Mouse (Mus musculus) hindbrain, embryonic 16.5 days (tissue): ENCODE results near the gene Rgs6. TPM values are rescaled to one million over a fixed set of nuclear protein-coding genes. Genes with fewer than 3 reads are reported as not detected.
A peak's percentile ranks its signal among the peaks of the same experiment; 100 is the strongest.

Source experiments
- ATAC-seq: fragments of 200-750 bp; cut with Nextera tagmentation; 2 replicates; pipeline ENCODE4 v1.8.0; 2017; ENCODE audit warnings: moderate TSS enrichment, moderate library complexity
- H3K27ac ChIP-seq: fragments of 300-500 bp; sonication (generic); 2 replicates; pipeline ENCODE4 v1.5.1; 2014; ENCODE audit warnings: low read depth, mild to moderate bottlenecking, control low read depth, low read length, moderate library complexity
- H3K27me3 ChIP-seq: fragments of 300-500 bp; sonication (generic); replicated peaks from 2 replicates; pipeline ENCODE4 v1.6.1; 2014; ENCODE audit warnings: low read length; ENCODE audit not compliant: control insufficient read depth, insufficient read depth
- H3K36me3 ChIP-seq: fragments of 300-500 bp; sonication (generic); 2 replicates; pipeline ENCODE4 v1.6.1; 2014; ENCODE audit warnings: mild to moderate bottlenecking, low read length, moderate library complexity, mixed read lengths; ENCODE audit not compliant: control insufficient read depth, insufficient read depth
- H3K4me1 ChIP-seq: fragments of 300-500 bp; sonication (generic); 2 replicates; pipeline ENCODE4 v1.6.1; 2014; ENCODE audit warnings: low read depth, low read length; ENCODE audit not compliant: control insufficient read depth, insufficient read depth
- H3K4me2 ChIP-seq: fragments of 300-500 bp; sonication (generic); 2 replicates; pipeline ENCODE4 v1.6.1; 2014; ENCODE audit warnings: mild to moderate bottlenecking, low read length, control low read depth, moderate library complexity
- H3K4me3 ChIP-seq: fragments of 300-500 bp; sonication (generic); 2 replicates; pipeline ENCODE4 v1.5.1; 2014; ENCODE audit warnings: mild to moderate bottlenecking, low read length, control low read depth, moderate library complexity
- H3K9ac ChIP-seq: fragments of 300-500 bp; sonication (generic); 2 replicates; pipeline ENCODE4 v1.6.1; 2014; ENCODE audit warnings: low read depth, mild to moderate bottlenecking, control low read depth, low read length, moderate library complexity
- H3K9me3 ChIP-seq: fragments of 300-500 bp; sonication (generic); 2 replicates; pipeline ENCODE4 v1.6.1; 2014; ENCODE audit warnings: mild to moderate bottlenecking, low read length, moderate library complexity; ENCODE audit not compliant: control insufficient read depth
- WGBS: fragments of 180-500 bp; shearing (Covaris S2); extraction: QIAGEN DNeasy Blood & Tissue Kit; methylation state at CpG from one replicate; pipeline ENCODE4 v1.1.7; 2014; 5-methylcytosine and 5-hydroxymethylcytosine counted together
- polyA plus RNA-seq: library from polyadenylated mRNA; unstranded; fragments of >200 nt; fragmentation: Nextera tagmentation; extraction: Ambion mirVana; gene quantifications from 2 replicates; pipeline ENCODE4 v1.2.1, GENCODE M21; 2015

Rgs6 gene
- polyA plus RNA-seq, 1 experiment from 2014 or later = 10.1 TPM

- H3K4me1 ChIP-seq = no peaks in the 10 kb centered on the region
- H3K9ac ChIP-seq = no peak overlapping the region
- no peak overlapping the region for H3K4me3 ChIP-seq
- H3K36me3 ChIP-seq = no peaks in the 10 kb centered on the region
- ATAC-seq = no peak
- WGBS = 87% methylated on average over 5 of the region's 5 CpGs
- no peaks in the 10 kb centered on the region for H3K27me3 ChIP-seq
- no peak overlapping the region for H3K27ac ChIP-seq
- no peak overlapping the region for H3K4me2 ChIP-seq
- no peaks in the 10 kb centered on the region for H3K9me3 ChIP-seq
Observed at GRCm38 (mm10) chr12:83136031-83136430, 547.9 kb downstream of the Rgs6 start.

GRCm38 (mm10) chr12:83136460-83136859 is 548.4 kb downstream of the Rgs6 start:
- Histone ChIP-seq H3K4me1 (no peaks in the 10 kb centered on the region), H3K4me3 (no peak overlapping the region), H3K9me3 (no peaks in the 10 kb centered on the region), H3K36me3 (no peaks in the 10 kb centered on the region), H3K9ac (no peak overlapping the region), H3K4me2 (no peak overlapping the region), H3K27me3 (no peaks in the 10 kb centered on the region), H3K27ac (no peak overlapping the region)
- 89% methylated on average over 2 of the region's 2 CpGs for WGBS
- ATAC-seq = no peak

GRCm38 (mm10) chr12:83137001-83137400 is 548.9 kb downstream of the Rgs6 start:
- ATAC-seq = no peak
- H3K4me3 ChIP-seq = no peak overlapping the region
- no peak overlapping the region for H3K4me2 ChIP-seq
- no peaks in the 10 kb centered on the region for H3K27me3 ChIP-seq
- H3K36me3 ChIP-seq = no peaks in the 10 kb centered on the region
- no peaks in the 10 kb centered on the region for H3K9me3 ChIP-seq
- no peak overlapping the region for H3K27ac ChIP-seq
- 68% methylated on average over 3 of the region's 3 CpGs for WGBS
- H3K4me1 ChIP-seq = no peaks in the 10 kb centered on the region
- no peak overlapping the region for H3K9ac ChIP-seq

GRCm38 (mm10) chr12:83141164-83141563 is 553.1 kb downstream of the Rgs6 start:
- ATAC-seq = no peak
- H3K9me3 ChIP-seq = no peaks in the 10 kb centered on the region
- WGBS = 51% methylated on average over 2 of the region's 2 CpGs

GRCm38 (mm10) chr12:83142507-83142906 is 554.4 kb downstream of the Rgs6 start:
- no peaks in the 10 kb centered on the region for H3K9me3 ChIP-seq
- no peaks in the 10 kb centered on the region for H3K27me3 ChIP-seq
- H3K4me2 ChIP-seq = no peak overlapping the region
- H3K9ac ChIP-seq = no peak overlapping the region
- H3K4me1 ChIP-seq = no peaks in the 10 kb centered on the region
- 0 out of 2 replicates have a peak overlapping the region, but pooled peaks have one; percentile 29 for H3K27ac ChIP-seq
- no peaks in the 10 kb centered on the region for H3K36me3 ChIP-seq
- 55% methylated on average over 2 of the region's 2 CpGs for WGBS
- ATAC-seq = no peak
- H3K4me3 ChIP-seq = no peak overlapping the region

More at GRCm38 (mm10) chr12:83141164-83141563, 553.1 kb downstream of the Rgs6 start:
- Histone ChIP-seq H3K27me3 (no peaks in the 10 kb centered on the region), H3K36me3 (no peaks in the 10 kb centered on the region), H3K9ac (no peak overlapping the region), H3K4me3 (no peak overlapping the region), H3K4me2 (no peak overlapping the region), H3K4me1 (no peaks in the 10 kb centered on the region), H3K27ac (no peak overlapping the region)

- Histone ChIP-seq H3K27me3 (no peaks in the 10 kb centered on the region), H3K4me1 (no peaks in the 10 kb centered on the region), H3K4me3 (no peak overlapping the region), H3K36me3 (no peaks in the 10 kb centered on the region), H3K9me3 (no peaks in the 10 kb centered on the region), H3K9ac (no peak overlapping the region), H3K4me2 (no peak overlapping the region), H3K27ac (no peak overlapping the region)
- 39% methylated on average over 3 of the region's 3 CpGs for WGBS
- no peak for ATAC-seq
Observed at GRCm38 (mm10) chr12:83143071-83143470, 555.0 kb downstream of the Rgs6 start.

GRCm38 (mm10) chr12:83143574-83143973 is 555.5 kb downstream of the Rgs6 start:
- H3K27me3 ChIP-seq = no peaks in the 10 kb centered on the region
- no peak overlapping the region for H3K4me3 ChIP-seq
- H3K4me2 ChIP-seq = no peak overlapping the region
- H3K9me3 ChIP-seq = no peaks in the 10 kb centered on the region
- H3K27ac ChIP-seq = no peak overlapping the region
- H3K36me3 ChIP-seq = no peaks in the 10 kb centered on the region
- WGBS = 76% methylated on average over 1 of the region's 1 CpGs
- H3K9ac ChIP-seq = no peak overlapping the region
- ATAC-seq = no peak
- no peaks in the 10 kb centered on the region for H3K4me1 ChIP-seq

GRCm38 (mm10) chr12:83145074-83145473 is 557.0 kb downstream of the Rgs6 start:
- Histone ChIP-seq H3K36me3 (no peaks in the 10 kb centered on the region), H3K27me3 (no peaks in the 10 kb centered on the region), H3K9ac (no peak overlapping the region), H3K4me3 (no peak overlapping the region), H3K4me2 (no peak overlapping the region), H3K27ac (no peak overlapping the region), H3K9me3 (no peaks in the 10 kb centered on the region), H3K4me1 (no peaks in the 10 kb centered on the region)
- peak; percentile 32; the same call in 1 of the 2 replicates for ATAC-seq
- WGBS = 48% methylated on average over 3 of the region's 3 CpGs

- 70% methylated on average over 3 of the region's 3 CpGs for WGBS
- no peak overlapping the region for H3K9ac ChIP-seq
- no peak overlapping the region for H3K4me3 ChIP-seq
- H3K9me3 ChIP-seq = no peaks in the 10 kb centered on the region
- H3K27me3 ChIP-seq = no peaks in the 10 kb centered on the region
- H3K4me1 ChIP-seq = no peaks in the 10 kb centered on the region
- H3K27ac ChIP-seq = no peak overlapping the region
- no peaks in the 10 kb centered on the region for H3K36me3 ChIP-seq
- no peak overlapping the region for H3K4me2 ChIP-seq
- no peak for ATAC-seq
Observed at GRCm38 (mm10) chr12:83145902-83146301, 557.8 kb downstream of the Rgs6 start.

- H3K4me3 ChIP-seq = no peak overlapping the region
- no peaks in the 10 kb centered on the region for H3K4me1 ChIP-seq
- H3K4me2 ChIP-seq = no peak overlapping the region
- H3K9ac ChIP-seq = no peak overlapping the region
- ATAC-seq = no peak
- H3K9me3 ChIP-seq = no peaks in the 10 kb centered on the region
- H3K36me3 ChIP-seq = no peaks in the 10 kb centered on the region
- no peak overlapping the region for H3K27ac ChIP-seq
- 55% methylated on average over 2 of the region's 2 CpGs for WGBS
- H3K27me3 ChIP-seq = no peaks in the 10 kb centered on the region
Observed at GRCm38 (mm10) chr12:83146917-83147316, 558.8 kb downstream of the Rgs6 start.
